Comparison of ENCODE assay signal across 8 mouse cellular contexts in the genomic region with DNA sequence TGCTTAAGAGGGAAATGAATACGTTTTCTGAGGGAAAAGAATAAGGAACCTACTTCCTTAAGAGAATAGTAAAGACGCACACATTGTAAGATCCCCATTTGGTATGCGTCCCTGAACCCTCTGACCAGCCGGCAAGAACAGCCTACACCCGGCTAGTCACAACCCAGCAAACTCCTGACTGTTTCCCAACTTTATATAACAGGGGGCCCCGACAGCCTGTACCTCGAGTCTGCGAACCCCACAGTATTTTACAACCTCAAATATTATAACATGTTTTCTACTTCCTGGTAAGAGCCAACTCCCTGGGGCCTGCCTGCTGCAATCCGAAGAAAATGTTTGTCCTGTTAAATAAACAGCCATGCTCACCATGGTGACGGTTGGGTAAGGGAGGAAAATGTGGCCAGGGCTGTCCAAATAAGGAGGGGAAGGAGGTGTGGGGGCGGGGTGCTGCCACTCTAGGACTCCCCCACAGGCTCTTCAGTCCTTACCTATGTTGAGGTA. TPM values are rescaled to one million over a fixed set of nuclear protein-coding genes. Genes with fewer than 3 reads are reported as not detected.
A peak's percentile ranks its signal among the peaks of the same experiment; 100 is the strongest.
DNase-seq lines count a peak whose midpoint lies in the region; ATAC-seq and TF ChIP-seq lines count a peak whose summit lies in the region.

No protein-coding gene starts in this region.

- no peak overlapping the region for H3K4me2 ChIP-seq in embryonic facial prominence, embryonic 11.5 days (ENCODE audit: low read depth, low read length)
- H3K4me2 ChIP-seq in heart, embryonic 16.5 days (ENCODE audit: low read depth, low read length), result peak overlapping the region; percentile 35
- H3K4me2 ChIP-seq in kidney, postnatal 0 days (ENCODE audit: low read length), result peak overlapping the region; percentile 39
- H3K4me2 ChIP-seq in lung, embryonic 16.5 days (ENCODE audit: low read depth, low read length), result peak overlapping the region; percentile 84

- H3K36me3 ChIP-seq in embryonic facial prominence, embryonic 11.5 days (replicated peaks; ENCODE audit: control insufficient read depth, insufficient read depth, low read depth, low read length), result no peaks in the 10 kb centered on the region
- no peaks in the 10 kb centered on the region for H3K36me3 ChIP-seq in heart, embryonic 16.5 days (ENCODE audit: control insufficient read depth, insufficient read depth)
- H3K36me3 ChIP-seq in kidney, postnatal 0 days (ENCODE audit: insufficient read depth, low read length), result no peaks in the 10 kb centered on the region
- H3K36me3 ChIP-seq in lung, embryonic 16.5 days (ENCODE audit: control insufficient read depth, insufficient read depth, low read length), result no peaks in the 10 kb centered on the region

- no peak overlapping the region for H3K4me3 ChIP-seq in embryonic facial prominence, embryonic 11.5 days (ENCODE audit: low read depth, low read length)
- peak overlapping the region; percentile 9; the same call in 1 of the 2 replicates for H3K4me3 ChIP-seq in heart, embryonic 16.5 days (ENCODE audit: low read length)
- H3K4me3 ChIP-seq in kidney, postnatal 0 days (replicated peaks; ENCODE audit: low read depth, low read length), result no peak overlapping the region
- H3K4me3 ChIP-seq in lung, embryonic 16.5 days (ENCODE audit: low read length), result peak overlapping the region; percentile 14
- H3K4me3 ChIP-seq in olfactory bulb, adult 2 months (ENCODE audit: insufficient read depth, low read depth, low read length), result no peak overlapping the region

- 43% methylated on average over 11 of the region's 11 CpGs for whole genome bisulfite sequencing in embryonic facial prominence, embryonic 11.5 days
- 41% methylated on average over 11 of the region's 11 CpGs for WGBS in heart, embryonic 16.5 days
- WGBS in kidney, postnatal 0 days, result 12% methylated on average over 11 of the region's 11 CpGs
- 6% methylated on average over 11 of the region's 11 CpGs for WGBS in lung, embryonic 16.5 days
- 21% methylated on average over 11 of the region's 11 CpGs for WGBS in olfactory bulb, adult 2 months

- peaks cover 2% of the 10 kb centered on the region; the same call in 1 of the 2 replicates for H3K27me3 ChIP-seq in embryonic facial prominence, embryonic 11.5 days (ENCODE audit: control insufficient read depth, insufficient read depth, low read length)
- H3K27me3 ChIP-seq in heart, embryonic 16.5 days (ENCODE audit: control insufficient read depth, insufficient read depth, low read length), result no peaks in the 10 kb centered on the region
- no peaks in the 10 kb centered on the region for H3K27me3 ChIP-seq in kidney, postnatal 0 days (ENCODE audit: insufficient read depth, low read length)
- H3K27me3 ChIP-seq in lung, embryonic 16.5 days (ENCODE audit: control insufficient read depth, insufficient read depth, low read depth, low read length), result no peaks in the 10 kb centered on the region

- peak; percentile 41 to 43 for DNase-seq in layer of hippocampus, adult 8-10 months (ENCODE audit: low spot score in 2 of 2)
- no peak for DNase-seq in layer of hippocampus, adult 9-10 months (ENCODE audit: low spot score)
- peak; percentile 50 for DNase-seq in embryonic facial prominence, embryonic 11.5 days (ENCODE audit: low spot score)
- DNase-seq in kidney, postnatal 0 days (ENCODE audit: low spot score), result peak; percentile 81

- no peaks in the 10 kb centered on the region for H3K9me3 ChIP-seq in embryonic facial prominence, embryonic 11.5 days (replicated peaks; ENCODE audit: control insufficient read depth, low read length)
- H3K9me3 ChIP-seq in heart, embryonic 16.5 days (replicated peaks; ENCODE audit: control insufficient read depth, low read length), result no peaks in the 10 kb centered on the region
- H3K9me3 ChIP-seq in kidney, postnatal 0 days (replicated peaks; ENCODE audit: low read length), result no peaks in the 10 kb centered on the region
- H3K9me3 ChIP-seq in lung, embryonic 16.5 days (ENCODE audit: control insufficient read depth, low read length), result no peaks in the 10 kb centered on the region

- no peak overlapping the region for H3K9ac ChIP-seq in embryonic facial prominence, embryonic 11.5 days (replicated peaks; ENCODE audit: low read length)
- peak overlapping the region; percentile 46 for H3K9ac ChIP-seq in heart, embryonic 16.5 days (ENCODE audit: low read length)
- H3K9ac ChIP-seq in kidney, postnatal 0 days (ENCODE audit: low read depth, low read length), result peak overlapping the region; percentile 40
- H3K9ac ChIP-seq in lung, embryonic 16.5 days (ENCODE audit: low read length), result peak overlapping the region; percentile 83

- peaks cover 3% of the 10 kb centered on the region for H3K4me1 ChIP-seq in embryonic facial prominence, embryonic 11.5 days (ENCODE audit: control insufficient read depth, insufficient read depth, low read length)
- peaks cover 55% of the 10 kb centered on the region for H3K4me1 ChIP-seq in heart, embryonic 16.5 days (ENCODE audit: control insufficient read depth, insufficient read depth, low read length)
- H3K4me1 ChIP-seq in kidney, postnatal 0 days (replicated peaks; ENCODE audit: insufficient read depth, low read length), result peaks cover 63% of the 10 kb centered on the region
- peaks cover 64% of the 10 kb centered on the region for H3K4me1 ChIP-seq in lung, embryonic 16.5 days (replicated peaks; ENCODE audit: control insufficient read depth, insufficient read depth, low read length)
- peaks cover 39% of the 10 kb centered on the region for H3K4me1 ChIP-seq in olfactory bulb, adult 2 months (ENCODE audit: control insufficient read depth, insufficient read depth, low read length)

- ATAC-seq in embryonic facial prominence, embryonic 11.5 days (replicated peaks; ENCODE audit: insufficient number of reproducible peaks, low FRiP score, low TSS enrichment, low read depth), result no peak
- no peak for ATAC-seq in heart, embryonic 16.5 days (replicated peaks; ENCODE audit: extremely low read depth, insufficient read depth, low FRiP score)
- ATAC-seq in kidney, postnatal 0 days (replicated peaks; ENCODE audit: low FRiP score, low read depth), result no peak
- ATAC-seq in lung, embryonic 16.5 days (ENCODE audit: low read depth), result peak; percentile 34
- ATAC-seq in erythroid progenitor cell, adult 5-6 weeks (replicated peaks; ENCODE audit: low FRiP score, poor library complexity, severe bottlenecking), result no peak

- TF ChIP-seq CTCF in kidney, postnatal 0 days (IDR thresholded peaks at IDR 0.05; ENCODE audit: low read depth), result no peak
- no peak for TF ChIP-seq CTCF in olfactory bulb, adult 2 months (IDR thresholded peaks at IDR 0.05; ENCODE audit: insufficient read depth, low read depth, low read length)

- TF ChIP-seq POLR2A in olfactory bulb, adult 2 months (IDR thresholded peaks at IDR 0.05; ENCODE audit: insufficient read depth, low read depth, low read length), result no peak

- H3K27ac ChIP-seq in embryonic facial prominence, embryonic 11.5 days (replicated peaks; ENCODE audit: low read depth, low read length), result no peak overlapping the region
- peak overlapping the region; percentile 77 for H3K27ac ChIP-seq in heart, embryonic 16.5 days (ENCODE audit: low read length)
- peak overlapping the region; percentile 92 for H3K27ac ChIP-seq in kidney, postnatal 0 days
- H3K27ac ChIP-seq in lung, embryonic 16.5 days (ENCODE audit: low read length), result peak overlapping the region; percentile 99
- 0 out of 2 replicates have a peak overlapping the region, but pooled peaks have one; percentile 24 for H3K27ac ChIP-seq in olfactory bulb, adult 2 months (ENCODE audit: insufficient read depth, low read depth, low read length)

RNA-seq across cellular contexts. Expression of a gene that starts 2.8 kb away (rescaled TPM):
- 10 to 100 TPM; 20.4 to 37.6 (median 30.4) TPM for total RNA-seq in layer of hippocampus, adult 8-10 months (2022)
- 0.97 and 1.2 TPM in 2 replicates for polyA plus RNA-seq in embryonic facial prominence, embryonic 11.5 days (2014; fragmentation: Nextera tagmentation; extraction: Ambion mirVana)
- polyA plus RNA-seq in heart, embryonic 16.5 days (2015; fragmentation: Nextera tagmentation; extraction: Ambion mirVana), result 4.9 and 6.2 TPM in 2 replicates
- polyA plus RNA-seq in kidney, postnatal 0 days (2015; fragmentation: Nextera tagmentation; extraction: Ambion mirVana), result 2.3 and 2.7 TPM in 2 replicates
- 10.7 and 12.2 TPM in 2 replicates for polyA plus RNA-seq in lung, embryonic 16.5 days (2015; fragmentation: Nextera tagmentation; extraction: Ambion mirVana)
- not detected in 2 replicates for polyA plus RNA-seq in olfactory bulb, adult 2 months (2012; ENCODE audit: insufficient read depth, insufficient read length, low replicate concordance, missing spikeins)
- 0.72 and 1.3 TPM in 2 replicates for total RNA-seq in erythroid progenitor cell, adult 5-6 weeks (2015; ENCODE audit: low replicate concordance)
- total RNA-seq in erythroid progenitor cell, adult 5-6 weeks (2017; ENCODE audit: low replicate concordance), result 0.45 and 0.90 TPM in 2 replicates

RNA-seq across cellular contexts. Expression of a gene that starts 38.1 kb away (rescaled TPM):
- total RNA-seq in layer of hippocampus, adult 8-10 months (2022), result 10 to 100 TPM; 13.3 to 14.6 (median 13.8) TPM
- 7.2 and 8.4 TPM in 2 replicates for polyA plus RNA-seq in embryonic facial prominence, embryonic 11.5 days (2014; fragmentation: Nextera tagmentation; extraction: Ambion mirVana)
- polyA plus RNA-seq in heart, embryonic 16.5 days (2015; fragmentation: Nextera tagmentation; extraction: Ambion mirVana), result 5.5 and 5.7 TPM in 2 replicates
- 6.3 and 6.5 TPM in 2 replicates for polyA plus RNA-seq in kidney, postnatal 0 days (2015; fragmentation: Nextera tagmentation; extraction: Ambion mirVana)
- polyA plus RNA-seq in lung, embryonic 16.5 days (2015; fragmentation: Nextera tagmentation; extraction: Ambion mirVana), result 12.8 and 13.0 TPM in 2 replicates
- not detected in 2 replicates for polyA plus RNA-seq in olfactory bulb, adult 2 months (2012; ENCODE audit: insufficient read depth, insufficient read length, low replicate concordance, missing spikeins)
- 0.84 and 3.6 TPM in 2 replicates for total RNA-seq in erythroid progenitor cell, adult 5-6 weeks (2015; ENCODE audit: low replicate concordance)
- 2.0 and 6.9 TPM in 2 replicates for total RNA-seq in erythroid progenitor cell, adult 5-6 weeks (2017; ENCODE audit: low replicate concordance)

RNA-seq across cellular contexts. Expression of a gene that starts 42.5 kb away (rescaled TPM):
- 10 to 100 TPM; 15.0 to 20.8 (median 16.2) TPM for total RNA-seq in layer of hippocampus, adult 8-10 months (2022)
- polyA plus RNA-seq in embryonic facial prominence, embryonic 11.5 days (2014; fragmentation: Nextera tagmentation; extraction: Ambion mirVana), result 112 and 126 TPM in 2 replicates
- polyA plus RNA-seq in heart, embryonic 16.5 days (2015; fragmentation: Nextera tagmentation; extraction: Ambion mirVana), result 105 and 117 TPM in 2 replicates
- 60.6 and 62.2 TPM in 2 replicates for polyA plus RNA-seq in kidney, postnatal 0 days (2015; fragmentation: Nextera tagmentation; extraction: Ambion mirVana)
- polyA plus RNA-seq in lung, embryonic 16.5 days (2015; fragmentation: Nextera tagmentation; extraction: Ambion mirVana), result 73.2 and 77.2 TPM in 2 replicates
- polyA plus RNA-seq in olfactory bulb, adult 2 months (2012; ENCODE audit: insufficient read depth, insufficient read length, low replicate concordance, missing spikeins), result not detected in 2 replicates
- 1.7 and 11.2 TPM in 2 replicates for total RNA-seq in erythroid progenitor cell, adult 5-6 weeks (2015; ENCODE audit: low replicate concordance)
- 3.5 and 4.6 TPM in 2 replicates for total RNA-seq in erythroid progenitor cell, adult 5-6 weeks (2017; ENCODE audit: low replicate concordance)

RNA-seq across cellular contexts. Expression of a gene that starts 57.7 kb away (rescaled TPM):
- total RNA-seq in layer of hippocampus, adult 8-10 months (2022), result 10 to 100 TPM; 58.7 to 73.1 (median 64.3) TPM
- 178 and 193 TPM in 2 replicates for polyA plus RNA-seq in embryonic facial prominence, embryonic 11.5 days (2014; fragmentation: Nextera tagmentation; extraction: Ambion mirVana)
- 112 and 113 TPM in 2 replicates for polyA plus RNA-seq in heart, embryonic 16.5 days (2015; fragmentation: Nextera tagmentation; extraction: Ambion mirVana)
- 91.0 and 99.8 TPM in 2 replicates for polyA plus RNA-seq in kidney, postnatal 0 days (2015; fragmentation: Nextera tagmentation; extraction: Ambion mirVana)
- polyA plus RNA-seq in lung, embryonic 16.5 days (2015; fragmentation: Nextera tagmentation; extraction: Ambion mirVana), result 133 and 139 TPM in 2 replicates
- polyA plus RNA-seq in olfactory bulb, adult 2 months (2012; ENCODE audit: insufficient read depth, insufficient read length, low replicate concordance, missing spikeins), result not detected in 2 replicates
- 82.2 and 110 TPM in 2 replicates for total RNA-seq in erythroid progenitor cell, adult 5-6 weeks (2015; ENCODE audit: low replicate concordance)
- 101 and 110 TPM in 2 replicates for total RNA-seq in erythroid progenitor cell, adult 5-6 weeks (2017; ENCODE audit: low replicate concordance)

Comparison
In these comparisons a context has a peak if more than half of its experiments do, and no peak if none do; other contexts are left out.
1. H3K4me3 ChIP-seq: peak in heart, embryonic 16.5 days (single experiment) and lung, embryonic 16.5 days (single experiment); none in embryonic facial prominence, embryonic 11.5 days (single experiment), kidney, postnatal 0 days (single experiment) and olfactory bulb, adult 2 months (single experiment).